Mouse (Mus musculus) spleen, adult 2 months (tissue): Measurements from ENCODE around the gene Ddx21.

Experiments
- CTCF ChIP-seq: fragments of 200-500 bp; IDR thresholded peaks from 2 replicates; pipeline ENCODE4 v1.5.1; 2011; ENCODE audit warnings: mild to moderate bottlenecking, inconsistent platforms; ENCODE audit not compliant: insufficient read depth, insufficient read length, insufficient replicate concordance; ENCODE audit errors: extremely low read depth
- POLR2A ChIP-seq: fragments of 200-500 bp; IDR thresholded peaks from 2 replicates; pipeline ENCODE4 v1.6.1; 2011; ENCODE audit warnings: low read depth, low read length, inconsistent platforms

- TF ChIP-seq CTCF (no peak), POLR2A (no peak)
Measured at GRCm38 (mm10) chr10:62555705-62556557, 46.1 kb downstream of the Ddx21 start.
